Mouse (Mus musculus) B cell, adult (primary cell): ENCODE data around the gene Acr. TPM values are rescaled to one million over a fixed set of nuclear protein-coding genes. Genes with fewer than 3 reads are reported as not detected.

Experiments
- total RNA-seq: library from RNA; stranded (reverse); gene quantifications from 4 replicates; pipeline ENCODE4 v1.2.4, GENCODE M21; 2023; ENCODE audit not compliant: inconsistent age

The Acr gene
- not detected in 4 replicates for total RNA-seq

DNA sequence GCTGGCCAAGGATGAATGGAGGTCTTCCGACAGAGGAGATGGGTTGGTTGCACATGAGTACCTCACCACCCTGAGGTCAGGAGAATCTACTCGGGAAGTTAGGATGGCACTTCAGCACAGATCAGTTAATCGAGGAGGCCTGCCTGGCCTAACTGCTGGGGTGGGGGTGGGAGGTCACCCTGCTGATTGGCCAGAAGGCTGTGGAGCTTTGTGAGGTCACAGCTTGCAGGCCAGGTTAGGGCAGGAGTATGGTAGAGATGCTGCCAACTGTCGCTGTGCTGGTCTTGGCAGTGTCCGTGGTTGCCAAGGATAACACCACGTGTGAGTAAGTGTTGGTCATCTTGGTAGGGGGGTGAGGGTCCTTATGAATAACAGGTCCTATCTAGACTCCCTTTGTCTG, at the start of gene Acr:
Gene Acr, plus strand, starts transcription at position 213 of the 400 bp plus-strand sequence.

DNA sequence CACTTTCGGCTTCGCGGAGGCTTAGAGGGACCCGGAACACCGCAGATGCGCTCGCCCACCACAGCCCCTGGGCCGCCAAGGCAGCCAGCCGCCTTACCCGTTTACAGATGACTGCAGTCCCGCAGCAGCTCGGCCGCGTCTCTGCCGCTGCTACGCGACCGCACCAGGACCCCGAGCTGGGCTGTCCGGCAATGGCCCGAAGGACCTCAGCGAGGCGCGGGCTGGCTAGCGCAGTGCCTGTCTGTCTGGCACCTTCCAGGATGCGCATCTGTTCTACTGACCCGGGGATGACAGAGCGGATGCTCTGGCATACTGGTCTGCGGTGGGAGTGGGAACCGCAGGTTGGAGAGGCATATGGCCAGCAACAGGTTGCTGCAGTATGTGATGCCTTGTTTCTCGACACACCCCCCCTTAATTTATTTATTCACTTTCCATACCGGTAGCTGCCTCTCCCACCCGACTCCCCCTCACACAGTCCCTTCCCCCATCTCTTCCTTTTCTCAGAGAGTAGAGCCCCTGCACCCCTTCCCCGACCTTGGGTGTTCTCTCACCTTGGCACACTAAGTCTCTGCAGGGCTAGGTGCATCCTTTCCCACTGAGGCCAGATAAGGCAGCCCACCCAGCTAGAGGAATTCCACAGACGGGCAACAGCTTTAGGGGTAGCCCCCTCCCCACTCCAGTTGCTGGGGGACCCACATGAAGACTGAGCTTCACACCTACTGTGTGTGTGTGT, 23.8 kb downstream of the Acr start, which contains the start of gene Rabl2:
Gene Rabl2, minus strand, starts transcription at position 201 of the 733 bp plus-strand sequence.

Other genes with a start within 250 kb of the Acr start
- gene Adm2, start 245.6 kb upstream of the Acr start, total RNA-seq, result not detected in 4 replicates
- gene Miox, start 233.9 kb upstream of the Acr start, total RNA-seq, result not detected in 4 replicates
- gene Lmf2, start 212.7 kb upstream of the Acr start, total RNA-seq, result 40.7 to 60.9 TPM (median 56.0 TPM) in 4 replicates
- 125 to 135 TPM (median 132 TPM) in 4 replicates for gene Ncaph2, start 212.6 kb upstream of the Acr start, total RNA-seq
- gene Sco2, start 194.5 kb upstream of the Acr start, total RNA-seq, result 17.1 to 18.9 TPM (median 18.3 TPM) in 4 replicates
- gene Tymp, start 191.3 kb upstream of the Acr start, total RNA-seq, result 0.39 to 1.3 TPM (median 0.75 TPM) in 4 replicates
- gene Odf3b, start 189.0 kb upstream of the Acr start, total RNA-seq, result not detected in 4 replicates
- gene Klhdc7b, start 183.4 kb upstream of the Acr start, total RNA-seq, result not detected in 4 replicates
- not detected in 4 replicates for gene Syce3, start 157.8 kb upstream of the Acr start, total RNA-seq
- gene Cpt1b, start 142.5 kb upstream of the Acr start, total RNA-seq, result 7.3 to 12.6 TPM (median 8.2 TPM) in 4 replicates
- gene C730034F03Rik, start 138.7 kb upstream of the Acr start, total RNA-seq, result 8.6 to 15.8 TPM (median 10.5 TPM) in 4 replicates
- 1.6 to 2.3 TPM in 2 of 4 replicates, not detected in the others for gene Gm44502, start 138.6 kb upstream of the Acr start, total RNA-seq
- gene Chkb, start 138.4 kb upstream of the Acr start, total RNA-seq, result 312 to 334 TPM (median 321 TPM) in 4 replicates
- not detected in 4 replicates for gene Mapk8ip2, start 114.4 kb upstream of the Acr start, total RNA-seq
- 15.7 to 19.9 TPM (median 17.7 TPM) in 4 replicates for gene Arsa, start 90.9 kb upstream of the Acr start, total RNA-seq
- gene Shank3, start 68.7 kb upstream of the Acr start, total RNA-seq, result 0.26 TPM in 1 of 4 replicates, not detected in the others
- 3.3 to 5.7 TPM (median 4.6 TPM) in 4 replicates for gene Rabl2, start 23.6 kb downstream of the Acr start, total RNA-seq